Mouse (Mus musculus): ENCODE results near the gene Hspa1l. TPM values are rescaled to one million over a fixed set of nuclear protein-coding genes. Genes with fewer than 3 reads are reported as not detected.
"Not testable (repeated sequence)": the region's sequence is repeated elsewhere in the genome, so short reads cannot be mapped to it uniquely, and the experiment has no call there.

Hspa1l gene
- polyA plus RNA-seq, 1 experiment from 2014 or later = 0.66 TPM

DNA sequence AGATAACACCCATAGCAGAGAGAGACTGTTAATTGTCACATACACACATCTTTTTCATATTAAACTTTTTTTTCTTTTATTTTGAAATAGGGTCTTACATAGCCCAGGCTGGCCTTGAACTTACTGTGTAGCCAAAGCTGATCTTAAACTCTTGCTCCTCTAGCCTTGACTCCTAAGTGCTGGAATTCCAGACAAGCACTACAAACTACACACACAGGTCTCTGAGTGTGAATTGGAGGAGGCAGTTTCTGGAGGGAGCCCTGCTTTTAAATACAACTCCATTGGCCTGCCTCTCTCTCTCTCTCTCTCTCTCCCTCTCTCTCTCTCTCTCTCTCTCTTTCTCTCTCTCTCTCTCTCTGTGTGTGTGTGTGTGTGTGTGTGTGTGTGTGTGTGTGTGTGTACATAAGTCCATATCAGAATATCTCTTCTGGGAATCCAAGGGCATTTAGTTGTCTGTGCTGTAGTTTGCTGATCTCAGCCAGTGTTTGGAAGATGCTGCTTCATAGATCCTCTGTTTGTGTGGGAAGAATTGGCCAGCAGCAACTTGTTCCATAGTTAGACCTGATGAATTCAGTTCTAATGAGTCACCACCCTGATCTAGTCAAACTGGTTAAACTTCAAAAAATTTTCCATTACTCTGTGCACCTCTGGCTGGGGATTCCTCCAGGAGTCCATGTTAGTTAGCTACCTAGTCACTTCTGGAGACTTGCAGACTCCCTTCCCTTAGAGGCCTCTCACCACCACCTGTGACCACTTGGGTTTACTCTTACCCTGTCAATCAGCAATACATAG, 11.6 kb upstream of the Hspa1l start:
- Histone ChIP-seq H3K4me2 (no peak overlapping the region), H3K4me1 (replicated peaks; ENCODE audit: control insufficient read depth, insufficient read depth, low read length) (peaks cover 11% of the 10 kb centered on the region), H3K9me3 (ENCODE audit: control insufficient read depth, low read length) (no peaks in the 10 kb centered on the region), H3K27me3 (replicated peaks; ENCODE audit: control insufficient read depth, insufficient read depth, low read length) (peaks cover 12% of the 10 kb centered on the region), H3K36me3 (ENCODE audit: control insufficient read depth, insufficient read depth, low read length) (no peaks in the 10 kb centered on the region), H3K27ac (ENCODE audit: low read depth, low read length) (no peak overlapping the region), H3K4me3 (ENCODE audit: low read depth, low read length) (no peak overlapping the region), H3K9ac (ENCODE audit: low read depth, low read length) (no peak overlapping the region)
- ATAC-seq (replicated peaks; ENCODE audit: low FRiP score) = no peak
- DNase-seq (ENCODE audit: low spot score) = no peak

DNA sequence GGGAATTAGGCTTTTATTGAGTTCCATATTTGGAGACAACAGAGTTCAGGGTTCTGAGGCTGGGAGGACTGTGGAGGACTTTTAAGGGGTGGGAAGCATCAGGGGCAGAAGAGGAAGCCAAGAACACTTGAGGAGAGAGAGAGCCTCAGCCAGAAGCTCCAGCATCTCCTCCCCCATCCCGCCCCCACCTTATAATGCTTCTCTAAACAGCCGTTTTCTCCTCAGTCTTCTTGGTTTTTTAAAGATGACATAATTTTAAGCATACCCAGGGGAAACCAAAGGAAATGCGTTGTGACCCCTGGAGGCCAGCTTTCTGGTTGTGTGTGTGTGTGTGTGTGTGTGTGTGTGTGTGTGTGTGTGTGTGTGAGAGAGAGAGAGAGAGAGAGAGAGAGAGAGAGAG, 10.4 kb upstream of the Hspa1l start:
- Histone ChIP-seq H3K36me3 (ENCODE audit: control insufficient read depth, insufficient read depth, low read length) (no peaks in the 10 kb centered on the region), H3K27ac (ENCODE audit: low read depth, low read length) (no peak overlapping the region), H3K27me3 (replicated peaks; ENCODE audit: control insufficient read depth, insufficient read depth, low read length) (peaks cover 10% of the 10 kb centered on the region), H3K4me1 (replicated peaks; ENCODE audit: control insufficient read depth, insufficient read depth, low read length) (peaks cover 11% of the 10 kb centered on the region), H3K4me2 (no peak overlapping the region), H3K9ac (ENCODE audit: low read depth, low read length) (no peak overlapping the region), H3K4me3 (ENCODE audit: low read depth, low read length) (no peak overlapping the region), H3K9me3 (ENCODE audit: control insufficient read depth, low read length) (no peaks in the 10 kb centered on the region)
- ATAC-seq (replicated peaks; ENCODE audit: low FRiP score) = no peak
- no peak for DNase-seq (ENCODE audit: low spot score)
- 39% methylated on average over 3 of the region's 3 CpGs for WGBS

DNA sequence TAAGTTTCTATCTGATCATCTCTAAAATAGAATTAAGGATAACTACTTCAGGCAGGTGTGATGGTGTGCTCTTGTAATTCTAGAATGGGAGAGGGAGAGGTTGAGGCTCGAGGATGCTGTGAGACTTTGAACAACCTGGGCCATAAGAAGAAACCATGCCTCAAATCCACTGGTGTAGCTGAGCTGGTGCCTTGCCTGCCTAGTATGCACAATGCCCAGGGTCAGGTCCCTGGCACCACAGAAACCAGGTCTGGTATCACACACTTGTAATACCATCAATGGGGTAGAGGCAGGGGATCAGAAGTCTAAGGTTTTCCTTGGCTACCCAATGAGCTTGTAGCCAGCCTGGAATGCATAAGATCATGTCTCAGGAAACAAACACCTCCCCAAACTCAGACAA, 9.7 kb upstream of the Hspa1l start:
- DNase-seq (ENCODE audit: low spot score) = no peak
- Histone ChIP-seq H3K4me1 (replicated peaks; ENCODE audit: control insufficient read depth, insufficient read depth, low read length) (peaks cover 11% of the 10 kb centered on the region), H3K4me3 (ENCODE audit: low read depth, low read length) (no peak overlapping the region), H3K36me3 (ENCODE audit: control insufficient read depth, insufficient read depth, low read length) (no peaks in the 10 kb centered on the region), H3K9ac (ENCODE audit: low read depth, low read length) (no peak overlapping the region), H3K4me2 (no peak overlapping the region), H3K27ac (ENCODE audit: low read depth, low read length) (no peak overlapping the region), H3K9me3 (ENCODE audit: control insufficient read depth, low read length) (no peaks in the 10 kb centered on the region), H3K27me3 (replicated peaks; ENCODE audit: control insufficient read depth, insufficient read depth, low read length) (peaks cover 12% of the 10 kb centered on the region)
- ATAC-seq (replicated peaks; ENCODE audit: low FRiP score) = no peak
- WGBS = 62% methylated on average over 1 of the region's 1 CpGs

DNA sequence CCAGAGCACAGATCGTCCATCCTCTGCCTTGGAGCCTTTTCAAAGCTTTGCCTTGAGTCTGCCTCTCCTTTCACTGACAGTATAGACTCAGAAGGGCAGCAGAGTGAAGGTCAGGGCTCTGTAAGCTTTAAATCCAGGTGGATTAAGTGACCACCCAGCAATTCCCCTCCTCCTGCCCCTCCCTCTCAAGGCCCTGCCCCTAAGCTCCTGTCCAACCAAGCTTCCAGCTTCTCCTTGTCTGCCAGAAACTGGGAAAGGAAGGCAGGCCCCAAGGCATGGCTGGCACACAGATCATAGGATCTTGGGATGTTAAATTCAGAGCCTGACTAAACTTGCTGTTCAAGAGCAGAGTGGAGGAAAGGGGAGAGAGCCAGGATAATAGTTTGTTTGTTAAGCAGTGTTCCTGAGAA, 7.9 kb upstream of the Hspa1l start:
- Histone ChIP-seq H3K9me3 (ENCODE audit: control insufficient read depth, low read length) (no peaks in the 10 kb centered on the region), H3K36me3 (ENCODE audit: control insufficient read depth, insufficient read depth, low read length) (no peaks in the 10 kb centered on the region), H3K4me1 (replicated peaks; ENCODE audit: control insufficient read depth, insufficient read depth, low read length) (peaks cover 8% of the 10 kb centered on the region), H3K27me3 (replicated peaks; ENCODE audit: control insufficient read depth, insufficient read depth, low read length) (peaks cover 30% of the 10 kb centered on the region), H3K9ac (ENCODE audit: low read depth, low read length) (no peak overlapping the region), H3K4me2 (no peak overlapping the region), H3K27ac (ENCODE audit: low read depth, low read length) (no peak overlapping the region), H3K4me3 (ENCODE audit: low read depth, low read length) (no peak overlapping the region)
- WGBS = 21% methylated on average over 1 of the region's 1 CpGs
- ATAC-seq (replicated peaks; ENCODE audit: low FRiP score) (no peak), DNase-seq (ENCODE audit: low spot score) (no peak)

DNA sequence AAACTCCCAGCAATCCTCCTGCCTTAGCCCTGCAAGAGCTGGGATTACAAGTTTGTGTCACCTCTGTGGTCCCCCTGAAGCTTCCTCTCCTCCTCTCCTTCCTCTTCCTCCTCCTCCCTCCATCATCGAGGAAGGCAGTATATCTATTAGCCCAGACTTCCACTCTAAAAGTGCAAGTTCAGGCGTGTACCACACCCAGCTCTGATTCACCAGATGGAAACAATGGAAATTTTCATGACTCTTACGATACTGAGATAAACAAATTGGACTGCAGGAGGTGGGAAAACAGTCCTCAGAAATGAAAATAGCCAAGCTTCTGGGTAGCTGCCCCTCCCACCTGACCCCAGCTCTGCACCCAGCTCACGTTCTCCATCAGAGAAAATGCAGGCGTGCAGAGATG, 6.9 kb upstream of the Hspa1l start:
- no peak for ATAC-seq (replicated peaks; ENCODE audit: low FRiP score)
- Histone ChIP-seq H3K27ac (ENCODE audit: low read depth, low read length) (no peak overlapping the region), H3K4me2 (no peak overlapping the region), H3K27me3 (replicated peaks; ENCODE audit: control insufficient read depth, insufficient read depth, low read length) (peaks cover 34% of the 10 kb centered on the region), H3K4me3 (ENCODE audit: low read depth, low read length) (no peak overlapping the region), H3K9me3 (ENCODE audit: control insufficient read depth, low read length) (no peaks in the 10 kb centered on the region), H3K4me1 (replicated peaks; ENCODE audit: control insufficient read depth, insufficient read depth, low read length) (no peaks in the 10 kb centered on the region), H3K36me3 (ENCODE audit: control insufficient read depth, insufficient read depth, low read length) (no peaks in the 10 kb centered on the region), H3K9ac (ENCODE audit: low read depth, low read length) (no peak overlapping the region)
- DNase-seq (ENCODE audit: low spot score) = no peak
- WGBS = 49% methylated on average over 5 of the region's 5 CpGs

DNA sequence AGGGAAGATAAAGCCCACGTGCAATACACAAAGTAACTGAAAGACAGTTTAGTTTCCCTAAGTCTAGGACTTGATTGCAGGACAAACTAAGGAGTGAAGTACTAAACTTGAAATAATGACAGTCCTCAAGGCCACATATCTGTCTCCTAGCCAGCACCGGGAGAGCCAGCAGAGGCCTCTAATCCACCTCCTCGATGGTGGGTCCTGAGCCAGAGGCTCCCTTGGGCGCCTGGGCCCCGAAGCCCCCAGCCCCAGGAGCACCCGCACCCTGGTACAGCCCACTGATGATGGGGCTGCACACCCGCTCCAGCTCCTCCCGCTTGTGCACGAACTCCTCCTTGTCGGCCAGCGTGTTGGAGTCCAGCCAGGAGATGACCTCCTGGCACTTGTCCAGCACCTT, 2.7 kb upstream of the Hspa1l start, which contains the start of gene Gm20481:
Gene Gm20481 (plus strand): TSS at position 91 of the 400 bp plus-strand sequence.
- not testable (repeated sequence) for H3K4me1 ChIP-seq (replicated peaks; ENCODE audit: control insufficient read depth, insufficient read depth, low read length); H3K4me3 ChIP-seq (ENCODE audit: low read depth, low read length); H3K4me2 ChIP-seq; H3K27ac ChIP-seq (ENCODE audit: low read depth, low read length); H3K36me3 ChIP-seq (ENCODE audit: control insufficient read depth, insufficient read depth, low read length); H3K9ac ChIP-seq (ENCODE audit: low read depth, low read length); ATAC-seq (replicated peaks; ENCODE audit: low FRiP score); H3K9me3 ChIP-seq (ENCODE audit: control insufficient read depth, low read length); DNase-seq (ENCODE audit: low spot score)
- peaks cover 40% of the 10 kb centered on the region for H3K27me3 ChIP-seq (replicated peaks; ENCODE audit: control insufficient read depth, insufficient read depth, low read length)
- WGBS = 65% methylated on average over 7 of the region's 11 CpGs

DNA sequence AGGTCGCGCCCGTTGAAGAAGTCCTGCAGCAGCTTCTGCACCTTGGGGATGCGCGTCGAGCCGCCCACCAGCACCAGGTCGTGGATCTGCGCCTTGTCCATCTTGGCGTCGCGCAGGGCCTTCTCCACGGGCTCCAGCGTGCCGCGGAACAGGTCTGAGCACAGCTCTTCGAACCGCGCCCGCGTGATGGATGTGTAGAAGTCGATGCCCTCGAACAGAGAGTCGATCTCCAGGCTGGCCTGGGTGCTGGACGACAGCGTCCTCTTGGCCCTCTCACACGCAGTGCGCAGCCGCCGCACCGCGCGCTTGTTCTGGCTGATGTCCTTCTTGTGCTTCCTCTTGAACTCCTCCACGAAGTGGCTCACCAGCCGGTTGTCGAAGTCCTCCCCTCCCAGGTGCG, 1.7 kb upstream of the Hspa1l start:
- not testable (repeated sequence) for DNase-seq (ENCODE audit: low spot score); H3K4me3 ChIP-seq (ENCODE audit: low read depth, low read length); H3K9me3 ChIP-seq (ENCODE audit: control insufficient read depth, low read length); H3K4me2 ChIP-seq; H3K36me3 ChIP-seq (ENCODE audit: control insufficient read depth, insufficient read depth, low read length); H3K27ac ChIP-seq (ENCODE audit: low read depth, low read length); H3K4me1 ChIP-seq (replicated peaks; ENCODE audit: control insufficient read depth, insufficient read depth, low read length); ATAC-seq (replicated peaks; ENCODE audit: low FRiP score); H3K9ac ChIP-seq (ENCODE audit: low read depth, low read length)
- H3K27me3 ChIP-seq (replicated peaks; ENCODE audit: control insufficient read depth, insufficient read depth, low read length) = peaks cover 40% of the 10 kb centered on the region
- 29% methylated on average over 24 of the region's 37 CpGs for WGBS

DNA sequence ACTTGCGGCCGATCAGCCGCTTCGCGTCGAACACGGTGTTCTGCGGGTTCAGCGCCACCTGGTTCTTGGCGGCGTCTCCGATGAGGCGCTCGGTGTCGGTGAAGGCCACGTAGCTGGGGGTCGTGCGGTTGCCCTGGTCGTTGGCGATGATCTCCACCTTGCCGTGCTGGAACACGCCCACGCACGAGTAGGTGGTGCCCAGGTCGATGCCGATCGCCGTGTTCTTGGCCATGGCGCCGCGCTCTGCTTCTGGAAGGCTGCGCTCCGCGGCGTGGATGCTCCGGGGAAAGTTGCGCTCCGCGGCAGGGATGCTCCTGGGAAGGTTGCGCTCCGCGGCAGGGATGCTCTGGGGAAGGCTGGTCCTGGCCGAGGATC, 822 bp upstream of the Hspa1l start:
- not testable (repeated sequence) for H3K36me3 ChIP-seq (ENCODE audit: control insufficient read depth, insufficient read depth, low read length)

More for the DNA sequence above, 822 bp upstream of the Hspa1l start:
- H3K27me3 ChIP-seq (replicated peaks; ENCODE audit: control insufficient read depth, insufficient read depth, low read length) = peaks cover 40% of the 10 kb centered on the region
- peak overlapping the region; percentile 44 for H3K4me3 ChIP-seq (ENCODE audit: low read depth, low read length)
- DNase-seq (ENCODE audit: low spot score); H3K9me3 ChIP-seq (ENCODE audit: control insufficient read depth, low read length); ATAC-seq (replicated peaks; ENCODE audit: low FRiP score); H3K9ac ChIP-seq (ENCODE audit: low read depth, low read length); H3K27ac ChIP-seq (ENCODE audit: low read depth, low read length); H3K4me1 ChIP-seq (replicated peaks; ENCODE audit: control insufficient read depth, insufficient read depth, low read length): not testable (repeated sequence)
- H3K4me2 ChIP-seq = peak overlapping the region; percentile 87
- WGBS = 4% methylated on average over 21 of the region's 43 CpGs

Measured in liver, embryonic 11.5 days (tissue).